Comparison of ENCODE assay signal across 22 mouse cellular contexts in the genomic region with DNA sequence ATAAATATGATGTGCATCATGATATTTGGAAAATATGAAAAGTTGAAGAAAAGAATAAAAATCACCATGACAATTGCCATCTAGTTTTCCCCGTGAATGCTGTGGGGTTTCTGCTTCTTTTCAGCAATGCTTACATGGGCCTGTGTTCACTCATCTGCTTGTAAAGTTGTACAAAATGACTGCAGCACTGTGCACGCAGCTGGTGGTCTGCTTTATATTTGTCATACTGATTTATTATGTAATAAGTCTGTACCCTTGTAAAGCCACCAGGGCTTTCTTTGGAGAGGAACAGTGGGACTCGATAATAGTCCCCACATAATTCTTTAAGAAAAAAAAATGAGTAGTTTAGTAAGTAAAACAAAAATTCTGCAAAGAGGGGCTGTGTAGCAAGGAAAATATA.
"Had no signal": no experiment of that assay in that cellular context is flagged by ENCODE, and none has a peak within 500 bp of the region (broad histone marks: within the 10 kb centered on the region; RNA-seq: fewer than 3 reads in every experiment).

No protein-coding gene starts in this region.

- H3K4me3 ChIP-seq: limb, embryonic 13.5 days; liver, embryonic 12.5 days; liver, embryonic 15.5 days; lung, embryonic 15.5 days; megakaryocyte, embryonic 14.5 days; midbrain, embryonic 10.5 days; midbrain, embryonic 13.5 days; myocyte; stomach, embryonic 15.5 days had no signal

- ATAC-seq: intestine, postnatal 0 days; liver, embryonic 12.5 days; midbrain, embryonic 13.5 days; midbrain, embryonic 16.5 days had no signal

- H3K27me3 ChIP-seq: limb, embryonic 13.5 days; liver, embryonic 12.5 days; liver, embryonic 15.5 days; lung, embryonic 15.5 days; megakaryocyte, embryonic 14.5 days; midbrain, embryonic 13.5 days; stomach, embryonic 15.5 days had no signal

- DNase-seq: kidney, adult 2 months; kidney, postnatal 36 days; liver; lung, adult 18-20 months; lung, postnatal 10 days; lung, postnatal 36 days; retina, postnatal 1 day; right cerebral cortex, postnatal 25 days; spleen, adult 18-20 months; thymus, postnatal 36 days had no signal

- H3K4me1 ChIP-seq: limb, embryonic 13.5 days; liver, embryonic 12.5 days; liver, embryonic 15.5 days; lung, embryonic 15.5 days; megakaryocyte, embryonic 14.5 days; midbrain, embryonic 10.5 days; midbrain, embryonic 13.5 days; stomach, embryonic 15.5 days had no signal

- H3K27ac ChIP-seq: kidney, postnatal 0 days; limb, embryonic 13.5 days; liver, embryonic 12.5 days; liver, embryonic 15.5 days; lung, embryonic 15.5 days; midbrain, embryonic 10.5 days; midbrain, embryonic 13.5 days; stomach, embryonic 15.5 days had no signal

- H3K4me2 ChIP-seq: limb, embryonic 13.5 days; liver, embryonic 12.5 days; liver, embryonic 15.5 days; lung, embryonic 15.5 days; midbrain, embryonic 13.5 days; stomach, embryonic 15.5 days had no signal

- H3K9me3 ChIP-seq: limb, embryonic 13.5 days; liver, embryonic 12.5 days; liver, embryonic 15.5 days; lung, embryonic 15.5 days; megakaryocyte, embryonic 14.5 days; midbrain, embryonic 10.5 days; midbrain, embryonic 13.5 days; stomach, embryonic 15.5 days had no signal

- H3K36me3 ChIP-seq: limb, embryonic 13.5 days; liver, embryonic 12.5 days; liver, embryonic 15.5 days; lung, embryonic 15.5 days; midbrain, embryonic 10.5 days; midbrain, embryonic 13.5 days; stomach, embryonic 15.5 days had no signal

- H3K9ac ChIP-seq: limb, embryonic 13.5 days; liver, embryonic 12.5 days; liver, embryonic 15.5 days; lung, embryonic 15.5 days; midbrain, embryonic 13.5 days; stomach, embryonic 15.5 days had no signal
